Mouse (Mus musculus): Measurements from ENCODE around the gene Sult2b1. TPM values are rescaled to one million over a fixed set of nuclear protein-coding genes. Genes with fewer than 3 reads are reported as not detected.
A peak's percentile ranks its signal among the peaks of the same experiment; 100 is the strongest.

The Sult2b1 gene
- polyA plus RNA-seq, 1 experiment from 2014 or later, result 2.5 TPM

DNA sequence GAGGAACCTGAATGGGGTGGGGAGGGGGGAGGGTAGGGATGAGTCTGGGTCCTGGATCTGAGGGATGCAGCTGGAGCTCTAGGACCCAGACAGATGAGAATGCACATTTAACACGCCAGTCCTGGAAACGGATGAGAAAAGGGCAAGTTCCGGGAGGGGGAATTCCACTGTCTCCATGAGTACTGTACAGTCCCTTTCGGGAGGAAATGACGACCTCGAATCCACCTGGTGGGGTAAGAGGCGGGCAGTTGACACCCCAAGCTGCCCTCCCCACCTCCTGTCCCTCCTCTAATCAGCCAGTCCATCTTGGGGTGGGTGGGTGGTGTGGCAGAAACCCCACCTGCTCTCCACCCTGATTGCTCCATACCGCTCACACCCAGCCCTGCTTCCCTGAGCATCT, 18.5 kb downstream of the Sult2b1 start:
- Histone ChIP-seq H3K36me3 (no peaks in the 10 kb centered on the region), H3K27me3 (0 out of 2 replicates have a peak, but pooled peaks cover under 1% of the 10 kb centered on the region), H3K27ac (no peak overlapping the region), H3K4me3 (no peak overlapping the region), H3K4me2 (replicated peaks) (no peak overlapping the region), H3K9ac (no peak overlapping the region), H3K9me3 (no peaks in the 10 kb centered on the region), H3K4me1 (no peaks in the 10 kb centered on the region)
- no peak for ATAC-seq (ENCODE audit: insufficient number of reproducible peaks, insufficient read depth, low FRiP score, low TSS enrichment)
- WGBS, result 61% methylated on average over 8 of the region's 8 CpGs

DNA sequence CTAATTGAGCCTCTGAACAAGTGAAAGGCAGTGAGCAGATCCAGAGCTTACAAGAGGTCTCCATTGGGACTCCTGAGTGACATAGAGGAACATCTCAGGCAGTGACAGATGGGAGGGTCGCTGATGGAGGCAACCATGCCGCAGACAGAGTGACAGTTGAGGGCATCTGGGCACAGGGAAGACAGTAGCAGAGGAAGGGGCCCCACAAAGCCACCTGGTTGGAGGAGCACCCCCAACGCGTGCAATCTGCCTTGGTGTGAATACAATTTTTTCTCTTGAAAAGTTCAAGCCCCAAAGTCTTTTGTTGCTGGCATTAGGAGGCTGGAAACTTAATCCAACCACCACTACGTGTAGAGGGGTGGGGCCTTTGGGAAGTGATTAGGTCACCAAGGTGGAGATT, 24.3 kb downstream of the Sult2b1 start:
- no peak overlapping the region for H3K4me3 ChIP-seq
- H3K9ac ChIP-seq, result no peak overlapping the region
- no peak overlapping the region for H3K4me2 ChIP-seq (replicated peaks)
- peaks cover 4% of the 10 kb centered on the region; the same call in 1 of the 2 replicates for H3K4me1 ChIP-seq
- WGBS, result 64% methylated on average over 5 of the region's 5 CpGs
- H3K9me3 ChIP-seq, result no peaks in the 10 kb centered on the region
- no peak for ATAC-seq (ENCODE audit: insufficient number of reproducible peaks, insufficient read depth, low FRiP score, low TSS enrichment)
- no peak overlapping the region for H3K27ac ChIP-seq
- H3K27me3 ChIP-seq, result peaks cover 36% of the 10 kb centered on the region
- no peaks in the 10 kb centered on the region for H3K36me3 ChIP-seq

DNA sequence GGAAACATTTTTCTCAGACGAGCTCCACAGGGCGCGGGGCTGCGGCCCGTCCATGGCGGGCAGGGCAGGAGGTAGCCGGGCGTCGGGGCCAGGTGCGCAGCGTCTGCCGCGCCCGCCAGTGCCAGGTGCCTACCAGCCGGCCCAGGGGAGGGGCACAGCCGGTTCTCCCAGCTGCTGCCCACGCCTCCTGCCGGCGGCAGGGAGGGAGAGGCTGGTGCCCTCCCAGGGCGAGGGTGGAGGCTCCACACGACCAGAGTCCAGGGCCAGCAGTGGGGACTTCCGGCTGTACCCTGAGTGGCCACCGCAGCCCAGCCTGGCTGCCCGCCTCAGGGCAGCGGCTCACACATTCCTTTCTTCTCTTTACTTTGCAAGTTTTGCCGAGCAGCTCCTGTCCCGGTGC, 25.1 kb downstream of the Sult2b1 start:
- H3K4me2 ChIP-seq (replicated peaks), result peak overlapping the region; percentile 43
- peak overlapping the region; percentile 31; the same call in 1 of the 2 replicates for H3K9ac ChIP-seq
- H3K36me3 ChIP-seq, result no peaks in the 10 kb centered on the region
- 5% methylated on average over 24 of the region's 27 CpGs for WGBS
- peak; percentile 35; the same call in 1 of the 2 replicates for ATAC-seq (ENCODE audit: insufficient number of reproducible peaks, insufficient read depth, low FRiP score, low TSS enrichment)
- no peak overlapping the region for H3K27ac ChIP-seq
- H3K4me3 ChIP-seq, result peak overlapping the region; percentile 19; the same call in 1 of the 2 replicates
- H3K9me3 ChIP-seq, result no peaks in the 10 kb centered on the region
- H3K27me3 ChIP-seq, result peaks cover 36% of the 10 kb centered on the region
- peaks cover 4% of the 10 kb centered on the region; the same call in 1 of the 2 replicates for H3K4me1 ChIP-seq

DNA sequence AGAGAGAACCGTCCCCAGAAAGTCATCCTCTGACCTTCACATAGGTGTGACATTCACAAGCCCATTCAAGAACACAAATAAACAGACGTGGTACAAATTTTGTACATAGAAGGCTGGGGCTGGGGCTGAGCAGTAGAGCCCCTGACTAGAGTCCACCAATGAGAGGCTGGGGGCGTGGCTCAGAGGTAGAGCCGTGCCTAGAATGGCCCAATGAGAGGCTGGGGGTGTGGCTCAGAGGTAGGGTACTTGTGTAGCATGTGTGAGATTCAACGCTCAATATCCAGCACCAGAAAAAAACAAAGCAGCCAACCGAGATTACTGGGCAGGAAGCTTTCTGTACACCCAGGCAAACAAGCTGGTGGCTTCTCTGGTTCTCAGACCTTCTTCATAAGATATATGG, 28.8 kb downstream of the Sult2b1 start:
- no peak for ATAC-seq (ENCODE audit: insufficient number of reproducible peaks, insufficient read depth, low FRiP score, low TSS enrichment)
- peaks cover 33% of the 10 kb centered on the region for H3K27me3 ChIP-seq
- no peak overlapping the region for H3K4me3 ChIP-seq
- 51% methylated on average over 6 of the region's 6 CpGs for WGBS
- no peaks in the 10 kb centered on the region for H3K36me3 ChIP-seq
- H3K9me3 ChIP-seq, result no peaks in the 10 kb centered on the region
- no peak overlapping the region for H3K27ac ChIP-seq
- peaks cover 4% of the 10 kb centered on the region; the same call in 1 of the 2 replicates for H3K4me1 ChIP-seq
- no peak overlapping the region for H3K9ac ChIP-seq
- no peak overlapping the region for H3K4me2 ChIP-seq (replicated peaks)

DNA sequence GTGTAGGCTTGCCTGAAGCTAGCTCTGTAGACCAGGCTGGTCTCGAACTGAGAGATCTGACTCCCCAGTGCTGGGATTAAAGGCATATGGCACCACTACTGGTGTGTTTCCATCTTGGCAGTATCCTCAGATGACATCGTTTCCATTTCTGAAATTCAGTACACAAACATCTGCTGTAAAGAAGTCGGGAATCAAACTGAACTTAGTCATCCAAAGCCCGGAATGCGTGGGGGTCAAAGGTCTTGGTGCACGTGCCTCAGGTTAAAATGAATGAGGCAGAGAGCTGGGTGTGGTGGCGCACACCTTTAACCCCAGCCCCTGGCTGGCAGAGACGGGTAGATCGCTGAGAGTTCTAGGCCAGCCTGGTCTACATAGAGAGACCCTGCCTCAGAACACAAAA, 34.3 kb downstream of the Sult2b1 start:
- H3K36me3 ChIP-seq, result no peaks in the 10 kb centered on the region
- no peak overlapping the region for H3K4me2 ChIP-seq (replicated peaks)
- H3K27ac ChIP-seq, result no peak overlapping the region
- no peaks in the 10 kb centered on the region for H3K27me3 ChIP-seq
- no peak overlapping the region for H3K4me3 ChIP-seq
- 66% methylated on average over 9 of the region's 9 CpGs for WGBS
- H3K9ac ChIP-seq, result no peak overlapping the region
- peaks cover 3% of the 10 kb centered on the region; the same call in 1 of the 2 replicates for H3K9me3 ChIP-seq
- ATAC-seq (ENCODE audit: insufficient number of reproducible peaks, insufficient read depth, low FRiP score, low TSS enrichment), result no peak
- H3K4me1 ChIP-seq, result peaks cover 6% of the 10 kb centered on the region; the same call in 1 of the 2 replicates

DNA sequence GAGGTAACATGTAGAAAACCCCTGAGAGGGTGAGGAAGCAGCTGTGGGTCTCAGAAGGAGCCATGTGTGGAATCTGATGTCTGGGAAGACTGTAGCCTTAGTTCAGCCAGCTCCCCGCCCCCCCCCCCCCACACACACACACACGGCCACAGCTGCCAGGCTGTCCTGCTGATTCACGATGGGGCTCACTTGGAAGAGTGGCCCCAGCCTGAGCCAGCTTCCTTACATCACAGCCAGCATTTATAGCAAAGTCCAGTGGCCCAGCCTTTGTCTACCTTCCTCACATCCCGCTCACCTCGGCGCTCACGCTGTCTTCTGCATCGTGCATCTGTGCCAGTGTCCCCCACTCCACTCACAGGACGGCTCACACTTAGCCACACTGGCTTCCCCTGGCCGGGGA, 35.1 kb downstream of the Sult2b1 start:
- H3K27ac ChIP-seq, result no peak overlapping the region
- H3K4me1 ChIP-seq, result peaks cover 6% of the 10 kb centered on the region; the same call in 1 of the 2 replicates
- no peak for ATAC-seq (ENCODE audit: insufficient number of reproducible peaks, insufficient read depth, low FRiP score, low TSS enrichment)
- no peak overlapping the region for H3K9ac ChIP-seq
- H3K36me3 ChIP-seq, result no peaks in the 10 kb centered on the region
- WGBS, result 59% methylated on average over 9 of the region's 10 CpGs
- peaks cover 3% of the 10 kb centered on the region; the same call in 1 of the 2 replicates for H3K9me3 ChIP-seq
- no peaks in the 10 kb centered on the region for H3K27me3 ChIP-seq
- H3K4me2 ChIP-seq (replicated peaks), result no peak overlapping the region
- H3K4me3 ChIP-seq, result no peak overlapping the region

DNA sequence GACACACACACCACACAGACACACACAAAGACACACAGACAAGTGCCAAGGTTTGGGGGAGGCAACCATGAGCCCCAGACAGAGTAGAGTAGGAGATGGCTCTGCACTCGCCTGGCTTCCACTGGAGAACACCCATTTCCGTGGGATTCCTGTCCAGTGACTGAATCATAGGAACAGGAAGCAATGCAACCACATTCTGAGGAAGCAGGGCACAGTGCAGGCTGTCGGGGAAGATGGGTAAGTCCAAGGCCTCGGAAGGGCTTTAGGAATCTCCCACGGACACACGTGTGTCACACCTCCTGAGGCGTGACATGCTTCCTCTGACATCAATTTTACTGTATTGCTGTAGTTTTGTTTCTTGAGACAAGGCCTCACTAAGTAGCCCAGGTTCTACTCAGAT, 36.4 kb downstream of the Sult2b1 start:
- Histone ChIP-seq H3K36me3 (no peaks in the 10 kb centered on the region), H3K4me1 (peaks cover 6% of the 10 kb centered on the region; the same call in 1 of the 2 replicates), H3K4me3 (no peak overlapping the region), H3K27ac (no peak overlapping the region), H3K27me3 (no peaks in the 10 kb centered on the region), H3K4me2 (replicated peaks) (no peak overlapping the region), H3K9ac (no peak overlapping the region), H3K9me3 (peaks cover 3% of the 10 kb centered on the region; the same call in 1 of the 2 replicates)
- 79% methylated on average over 7 of the region's 7 CpGs for WGBS
- no peak for ATAC-seq (ENCODE audit: insufficient number of reproducible peaks, insufficient read depth, low FRiP score, low TSS enrichment)

DNA sequence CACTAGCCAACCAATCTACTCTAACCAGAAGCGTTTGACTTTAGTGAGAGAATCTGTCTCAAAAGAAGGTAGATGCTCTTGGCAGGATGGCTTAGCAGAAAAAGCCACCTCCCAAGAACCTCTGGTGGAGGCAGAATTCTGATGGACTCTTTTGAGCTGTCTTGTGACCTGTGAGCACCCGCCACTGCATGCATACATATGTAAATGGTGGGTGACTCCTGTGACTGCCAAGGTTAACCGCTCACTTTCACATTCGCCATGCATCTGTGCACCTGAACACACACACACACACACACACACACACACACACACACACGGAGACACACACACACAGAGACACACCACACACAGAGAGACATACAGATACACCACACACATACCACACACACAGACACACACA, 37.0 kb downstream of the Sult2b1 start:
- no peaks in the 10 kb centered on the region for H3K27me3 ChIP-seq
- WGBS, result 84% methylated on average over 5 of the region's 5 CpGs
- H3K9me3 ChIP-seq, result peaks cover 3% of the 10 kb centered on the region; the same call in 1 of the 2 replicates
- H3K4me2 ChIP-seq (replicated peaks), result no peak overlapping the region
- no peaks in the 10 kb centered on the region for H3K36me3 ChIP-seq
- ATAC-seq (ENCODE audit: insufficient number of reproducible peaks, insufficient read depth, low FRiP score, low TSS enrichment), result no peak
- H3K4me1 ChIP-seq, result peaks cover 6% of the 10 kb centered on the region; the same call in 1 of the 2 replicates
- H3K9ac ChIP-seq, result no peak overlapping the region
- H3K27ac ChIP-seq, result no peak overlapping the region
- H3K4me3 ChIP-seq, result no peak overlapping the region

DNA sequence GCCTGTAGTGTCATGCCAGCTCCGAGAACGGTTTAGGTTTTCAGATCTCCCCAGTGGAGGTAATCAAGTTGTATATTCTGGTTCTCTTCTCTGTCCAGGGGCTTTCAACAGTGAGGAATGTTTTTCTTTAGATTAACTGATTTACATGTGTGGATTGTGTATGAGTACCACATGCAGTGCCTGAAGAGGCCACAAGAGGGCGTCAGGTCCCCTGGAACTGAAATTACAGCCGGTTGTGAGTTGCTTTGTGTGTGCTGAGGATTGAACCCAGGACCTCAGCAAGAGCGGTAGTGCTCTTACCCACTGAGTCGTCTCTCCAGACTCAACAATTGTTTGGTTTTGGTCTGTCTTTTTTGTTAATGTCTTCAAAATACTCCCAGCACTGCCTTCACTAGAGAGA, 38.0 kb downstream of the Sult2b1 start:
- ATAC-seq (ENCODE audit: insufficient number of reproducible peaks, insufficient read depth, low FRiP score, low TSS enrichment), result no peak
- H3K27ac ChIP-seq, result no peak overlapping the region
- H3K4me2 ChIP-seq (replicated peaks), result no peak overlapping the region
- H3K9ac ChIP-seq, result no peak overlapping the region
- no peak overlapping the region for H3K4me3 ChIP-seq
- WGBS, result 62% methylated on average over 6 of the region's 6 CpGs
- peaks cover 3% of the 10 kb centered on the region; the same call in 1 of the 2 replicates for H3K9me3 ChIP-seq
- H3K36me3 ChIP-seq, result no peaks in the 10 kb centered on the region
- H3K4me1 ChIP-seq, result peaks cover 6% of the 10 kb centered on the region; the same call in 1 of the 2 replicates
- no peaks in the 10 kb centered on the region for H3K27me3 ChIP-seq

DNA sequence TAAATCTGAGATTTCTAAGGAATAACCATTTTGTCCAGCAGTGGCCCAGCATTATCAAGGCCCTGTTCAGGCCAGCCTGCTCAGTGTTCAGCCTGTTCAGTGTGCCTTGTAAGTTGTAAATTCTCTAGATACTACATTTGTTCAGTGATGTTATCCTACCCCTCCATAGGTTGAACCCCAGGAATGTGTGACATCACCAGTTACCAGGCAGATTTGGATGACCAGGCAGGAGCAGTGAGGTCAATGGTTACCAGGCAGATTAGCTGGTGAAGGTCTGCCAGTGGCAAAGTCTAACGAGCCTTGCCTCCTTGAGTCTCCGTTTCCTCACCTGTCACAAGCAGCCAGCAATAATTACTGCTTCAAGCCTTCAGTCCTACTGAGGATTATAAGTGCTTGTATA, 40.1 kb downstream of the Sult2b1 start:
- H3K36me3 ChIP-seq, result no peaks in the 10 kb centered on the region
- peaks cover 3% of the 10 kb centered on the region; the same call in 1 of the 2 replicates for H3K9me3 ChIP-seq
- H3K9ac ChIP-seq, result no peak overlapping the region
- H3K27ac ChIP-seq, result no peak overlapping the region
- WGBS, result 27% methylated on average over 2 of the region's 2 CpGs
- H3K4me3 ChIP-seq, result no peak overlapping the region
- H3K4me2 ChIP-seq (replicated peaks), result no peak overlapping the region
- no peaks in the 10 kb centered on the region for H3K27me3 ChIP-seq
- ATAC-seq (ENCODE audit: insufficient number of reproducible peaks, insufficient read depth, low FRiP score, low TSS enrichment), result no peak
- H3K4me1 ChIP-seq, result peaks cover 1% of the 10 kb centered on the region; the same call in 1 of the 2 replicates

DNA sequence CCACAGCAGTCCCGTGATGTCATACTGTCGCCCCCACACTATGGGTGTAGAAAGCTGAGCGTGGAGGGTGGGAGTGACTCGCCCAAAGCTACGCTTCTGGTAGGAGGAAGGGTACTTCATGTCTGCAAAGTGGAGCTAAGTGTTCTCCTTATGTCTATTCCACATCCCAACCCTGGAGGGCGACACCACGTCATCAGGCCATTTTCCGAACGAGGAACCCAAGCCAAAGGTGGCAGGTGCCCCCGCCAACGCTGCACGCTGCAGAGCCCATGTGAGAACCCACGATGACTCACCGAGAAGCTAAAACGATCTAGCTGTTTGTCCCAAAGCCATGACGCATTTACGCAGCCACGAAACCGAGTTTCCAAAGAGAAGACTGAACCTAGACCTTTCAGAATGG, 42.1 kb downstream of the Sult2b1 start:
- Histone ChIP-seq H3K4me2 (replicated peaks) (peak overlapping the region; percentile 42), H3K4me3 (peak overlapping the region; percentile 24), H3K4me1 (no peaks in the 10 kb centered on the region), H3K27me3 (no peaks in the 10 kb centered on the region), H3K27ac (no peak overlapping the region), H3K9ac (peak overlapping the region; percentile 29; the same call in 1 of the 2 replicates), H3K9me3 (peaks cover 3% of the 10 kb centered on the region; the same call in 1 of the 2 replicates), H3K36me3 (no peaks in the 10 kb centered on the region)
- ATAC-seq (ENCODE audit: insufficient number of reproducible peaks, insufficient read depth, low FRiP score, low TSS enrichment), result no peak
- WGBS, result 33% methylated on average over 19 of the region's 19 CpGs

DNA sequence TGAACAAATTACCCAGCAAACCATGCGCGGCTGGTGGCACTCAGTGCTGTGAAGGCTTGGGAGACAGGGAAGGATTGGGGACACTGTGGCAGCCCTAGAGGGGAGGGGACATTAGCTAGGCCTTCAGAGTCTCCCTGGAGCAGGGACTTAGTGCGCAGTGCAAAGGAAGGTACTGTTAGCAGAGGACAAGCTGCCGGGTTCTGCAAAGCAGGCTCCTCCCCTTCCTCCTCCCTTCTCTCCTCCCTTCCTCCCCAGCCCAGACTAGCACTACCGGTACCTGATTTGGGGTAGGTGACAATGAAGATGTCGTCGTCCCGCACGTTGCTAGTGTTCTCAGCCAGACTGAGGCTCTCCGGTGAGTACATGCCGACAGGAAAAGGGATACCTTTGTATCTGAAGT, 42.7 kb downstream of the Sult2b1 start:
- no peak overlapping the region for H3K9ac ChIP-seq

More for the DNA sequence above, 42.7 kb downstream of the Sult2b1 start:
- 34% methylated on average over 11 of the region's 11 CpGs for WGBS
- Histone ChIP-seq H3K4me1 (no peaks in the 10 kb centered on the region), H3K27me3 (no peaks in the 10 kb centered on the region), H3K9me3 (peaks cover 2% of the 10 kb centered on the region; the same call in 1 of the 2 replicates), H3K4me3 (peak overlapping the region; percentile 24), H3K27ac (no peak overlapping the region), H3K36me3 (no peaks in the 10 kb centered on the region), H3K4me2 (replicated peaks) (peak overlapping the region; percentile 42)
- ATAC-seq (ENCODE audit: insufficient number of reproducible peaks, insufficient read depth, low FRiP score, low TSS enrichment), result no peak
